In the genomic region with DNA sequence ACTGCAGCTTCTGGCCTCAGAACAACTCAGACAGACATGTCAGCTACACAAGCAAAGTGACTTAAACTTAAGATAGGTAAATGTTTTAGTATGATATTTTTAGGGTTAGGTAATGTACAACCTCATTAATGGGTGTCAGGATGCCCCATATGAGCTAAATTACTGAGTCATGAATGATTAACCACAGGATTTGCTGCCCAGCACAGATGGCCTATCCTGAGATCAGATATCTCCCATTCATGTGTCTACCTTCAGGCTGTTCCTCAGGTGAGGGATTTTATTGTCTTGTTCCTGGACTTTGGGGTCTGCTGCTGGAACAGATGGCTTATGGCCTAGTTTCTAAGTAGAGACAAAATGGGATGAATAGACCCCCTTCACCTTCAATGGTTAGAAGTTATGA, we compare ENCODE assay signal across 31 mouse cellular contexts. TPM values are rescaled to one million over a fixed set of nuclear protein-coding genes. Genes with fewer than 3 reads are reported as not detected.
"Had no signal": no experiment of that assay in that cellular context is flagged by ENCODE, and none has a peak within 500 bp of the region (broad histone marks: within the 10 kb centered on the region; RNA-seq: fewer than 3 reads in every experiment).

No protein-coding gene starts in this region.

RNA-seq across cellular contexts. Expression of a gene that starts 10.1 kb away (rescaled TPM):
- polyA plus RNA-seq: limb, embryonic 10.5 days; limb, embryonic 11.5 days; limb, embryonic 12.5 days; limb, embryonic 13.5 days; liver, adult 2 months; liver, embryonic 11.5 days; liver, embryonic 12.5 days; liver, embryonic 13.5 days; liver, embryonic 14.5 days; liver, embryonic 16.5 days; liver, postnatal 0 days; lung, adult 2 months; lung, embryonic 15.5 days; lung, embryonic 16.5 days; lung, postnatal 0 days; macrophage; midbrain, embryonic 10.5 days; midbrain, embryonic 11.5 days; midbrain, embryonic 12.5 days; midbrain, embryonic 13.5 days; midbrain, embryonic 14.5 days; midbrain, postnatal 0 days; myocyte; neural tube, embryonic 11.5 days; neural tube, embryonic 12.5 days had no signal

RNA-seq across cellular contexts. Expression of a gene that starts 13.7 kb away (rescaled TPM):
- polyA plus RNA-seq: limb, embryonic 10.5 days; limb, embryonic 11.5 days; limb, embryonic 12.5 days; limb, embryonic 13.5 days; limb, embryonic 14.5 days; limb, embryonic 15.5 days; liver, adult 2 months; liver, embryonic 11.5 days; liver, embryonic 12.5 days; liver, embryonic 14.5 days; liver, embryonic 15.5 days; liver, embryonic 16.5 days; liver, postnatal 0 days; lung, adult 2 months; lung, embryonic 14.5 days; lung, embryonic 15.5 days; lung, embryonic 16.5 days; lung, postnatal 0 days; macrophage; midbrain, embryonic 11.5 days; midbrain, embryonic 12.5 days; midbrain, embryonic 14.5 days; midbrain, embryonic 15.5 days; midbrain, embryonic 16.5 days; midbrain, postnatal 0 days; myocyte; neural tube, embryonic 11.5 days; neural tube, embryonic 12.5 days had no signal

RNA-seq across cellular contexts. Expression of a gene that starts 55.7 kb away (rescaled TPM):
- polyA plus RNA-seq: limb, embryonic 10.5 days; limb, embryonic 11.5 days; limb, embryonic 12.5 days; limb, embryonic 13.5 days; limb, embryonic 14.5 days; limb, embryonic 15.5 days; liver, adult 2 months; liver, embryonic 11.5 days; liver, embryonic 12.5 days; liver, embryonic 13.5 days; liver, embryonic 14.5 days; liver, embryonic 15.5 days; liver, embryonic 16.5 days; liver, postnatal 0 days; lung, adult 2 months; lung, embryonic 14.5 days; lung, embryonic 15.5 days; lung, embryonic 16.5 days; lung, postnatal 0 days; macrophage; midbrain, embryonic 10.5 days; midbrain, embryonic 11.5 days; midbrain, embryonic 12.5 days; midbrain, embryonic 13.5 days; midbrain, embryonic 14.5 days; midbrain, embryonic 15.5 days; midbrain, embryonic 16.5 days; midbrain, postnatal 0 days; myocyte; neural tube, embryonic 11.5 days; neural tube, embryonic 12.5 days had no signal
